Mouse (Mus musculus) Patski (cell line): ENCODE results near the gene 2700049A03Rik. TPM values are rescaled to one million over a fixed set of nuclear protein-coding genes. Genes with fewer than 3 reads are reported as not detected.

Source experiments
- ATAC-seq: fragments of 100-300 bp; one replicate; pipeline ENCODE4 v1.8.0; 2021
- CTCF ChIA-PET: fragments of 350-600 bp; sonication (Branson Sonifier 250); formaldehyde crosslinking; loops from one replicate; lab custom pipeline; 2022; ENCODE audit warnings: inconsistent platforms; lab: Charles Lee
- POLR2A ChIA-PET: fragments of 350-600 bp; sonication (Branson Sonifier 250); formaldehyde crosslinking; loops from one replicate; lab custom pipeline; 2022; ENCODE audit warnings: antibody characterized with exemption, inconsistent platforms; lab: Charles Lee
- DNase-seq: peaks from one replicate; pipeline ENCODE4 v3.0.0-alpha.2; 2011; ENCODE audit warnings: low read depth, low spot score
- H3K27me3 ChIP-seq: fragments of 371-371 bp; one replicate; pipeline ENCODE4 v1.5.1; 2021
- CTCF ChIP-seq: fragments of 100-300 bp; IDR thresholded peaks from one replicate; pipeline ENCODE4 v1.5.1; 2021
- in situ Hi-C: fragments of 300-500 bp; cut with MboI; formaldehyde crosslinking; loops from 3 replicates; pipeline ENCODE4 v1.11.1; 2018; ENCODE audit warnings: low pct_unique_long_range_greater_than_20kb, mixed read lengths
- polyA plus RNA-seq: library from polyadenylated mRNA; unstranded; gene quantifications from one replicate; pipeline ENCODE4 v1.2.3, GENCODE M21; 2021

2700049A03Rik gene
- polyA plus RNA-seq, 1 experiment from 2014 or later = 7.5 TPM

GRCm38 (mm10) chr12:71228925-71229649 lies 92.4 kb downstream of the 2700049A03Rik start:
- ATAC-seq = no peak
- in situ Hi-C loops = no loop called here
- H3K27me3 ChIP-seq = no peaks in the 10 kb centered on the region
- no peak for DNase-seq
- no peak for TF ChIP-seq CTCF
- POLR2A ChIA-PET = no interaction called here
- CTCF ChIA-PET = no interaction called here

DNA sequence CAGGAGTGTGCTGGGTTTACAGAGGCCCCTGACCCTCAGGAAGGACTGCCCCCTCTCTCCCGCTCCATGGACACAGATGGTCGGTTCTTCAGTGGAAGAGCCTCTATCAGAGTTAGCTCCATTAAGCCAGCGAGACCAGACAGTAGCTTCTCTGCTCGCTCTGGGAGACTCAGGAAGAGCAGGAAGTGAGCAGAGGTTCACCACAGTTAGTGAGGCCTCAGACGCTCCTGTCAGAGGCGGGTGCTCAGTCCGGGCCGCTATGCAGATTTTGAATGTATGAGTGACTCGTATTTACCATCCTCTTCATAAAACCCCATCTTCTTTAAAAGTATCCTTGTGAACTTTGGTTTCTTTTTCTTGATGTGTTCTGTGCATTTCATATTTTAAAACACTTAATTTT lies 94.9 kb downstream of the 2700049A03Rik start:
- CTCF ChIA-PET = interaction anchor here (1.2 kb wide), 1 partner anchor 31 kb away, joined by 3 read pairs; no protein-coding TSS in a partner anchor
- in situ Hi-C loops = no loop called here
- DNase-seq (no peak), ATAC-seq (no peak)
- POLR2A ChIA-PET = interaction anchor here (0.6 kb wide), 1 partner anchor 47 kb away, joined by 3 read pairs; no protein-coding TSS in a partner anchor
- no peaks in the 10 kb centered on the region for H3K27me3 ChIP-seq
- no peak for TF ChIP-seq CTCF

DNA sequence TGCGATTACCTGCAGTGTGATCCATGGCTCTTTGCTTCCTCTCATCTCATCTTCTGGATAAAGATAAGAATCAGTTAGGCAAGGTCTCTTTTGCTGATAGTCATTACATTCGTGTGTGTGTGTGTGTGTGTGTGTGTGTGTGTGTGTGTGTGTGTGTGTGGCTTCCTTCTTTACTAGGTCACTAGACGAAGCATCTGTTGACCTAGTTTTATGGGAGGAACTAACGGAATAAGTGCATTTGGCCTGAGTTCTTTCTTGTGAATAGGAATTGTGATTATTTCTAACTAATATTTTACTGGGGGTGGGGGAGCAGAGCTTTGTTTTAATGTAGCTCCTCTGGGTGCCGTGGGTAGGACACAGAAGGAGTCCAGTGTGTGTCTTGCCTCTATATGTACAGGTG lies 96.8 kb downstream of the 2700049A03Rik start:
- ChIA-PET POLR2A (interaction anchor here (1.3 kb wide), 1 partner anchor 15 kb away, joined by 4 read pairs; no protein-coding TSS in a partner anchor), CTCF (no interaction called here)
- in situ Hi-C loops = no loop called here
- DNase-seq = no peak
- H3K27me3 ChIP-seq = no peaks in the 10 kb centered on the region
- no peak for TF ChIP-seq CTCF
- ATAC-seq = no peak

- TF ChIP-seq CTCF = no peak
- in situ Hi-C loops = no loop called here
- no peaks in the 10 kb centered on the region for H3K27me3 ChIP-seq
- POLR2A ChIA-PET = no interaction called here
- CTCF ChIA-PET = no interaction called here
- DNase-seq (no peak), ATAC-seq (no peak)
These were observed 100.4 kb downstream of the 2700049A03Rik start for GRCm38 (mm10) chr12:71237074-71237473.

GRCm38 (mm10) chr12:71242791-71243190 lies 106.1 kb downstream of the 2700049A03Rik start:
- DNase-seq (no peak), ATAC-seq (no peak)
- POLR2A ChIA-PET = no interaction called here
- TF ChIP-seq CTCF = no peak
- CTCF ChIA-PET = no interaction called here
- no peaks in the 10 kb centered on the region for H3K27me3 ChIP-seq
- in situ Hi-C loops = no loop called here

DNA sequence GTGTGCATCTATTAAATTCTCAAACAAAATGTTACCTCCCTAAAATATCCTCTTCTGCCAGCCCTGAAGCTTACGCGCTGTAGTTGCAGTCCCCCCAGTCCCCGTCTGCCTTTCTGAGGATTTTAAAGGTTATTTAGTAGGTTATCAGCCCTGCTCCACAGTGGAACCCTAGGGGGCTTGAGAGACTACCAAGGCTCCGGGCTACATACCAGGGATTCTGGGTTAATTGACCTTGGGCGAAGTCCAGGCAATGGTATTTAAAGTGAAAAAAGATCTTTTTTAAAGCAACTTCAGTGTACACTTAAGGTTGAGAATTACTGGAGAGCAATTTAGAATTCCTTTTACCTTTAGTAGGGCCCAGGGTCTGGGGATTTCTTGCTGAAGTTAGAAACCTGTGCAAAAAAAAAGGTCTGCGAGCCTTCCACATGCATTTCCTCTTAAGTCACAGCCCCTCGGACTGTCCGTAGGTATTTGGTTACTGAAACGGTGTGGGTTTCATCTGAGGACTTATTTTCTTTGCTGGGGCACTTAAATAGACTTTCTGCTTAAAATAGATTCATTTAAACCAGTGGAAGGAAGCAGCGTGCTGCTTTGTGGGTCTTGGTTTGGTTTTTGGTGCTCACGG lies 108.2 kb downstream of the 2700049A03Rik start:
- ChIA-PET CTCF (no interaction called here), POLR2A (no interaction called here)
- no peak for TF ChIP-seq CTCF
- H3K27me3 ChIP-seq = no peaks in the 10 kb centered on the region
- no peak for ATAC-seq
- no peak for DNase-seq
- in situ Hi-C loops = no loop called here

GRCm38 (mm10) chr12:71247191-71247590 lies 110.5 kb downstream of the 2700049A03Rik start:
- TF ChIP-seq CTCF = no peak
- no peaks in the 10 kb centered on the region for H3K27me3 ChIP-seq
- CTCF ChIA-PET = no interaction called here
- ATAC-seq (no peak), DNase-seq (no peak)
- POLR2A ChIA-PET = no interaction called here
- in situ Hi-C loops = no loop called here

- no peaks in the 10 kb centered on the region for H3K27me3 ChIP-seq
- in situ Hi-C loops = no loop called here
- TF ChIP-seq CTCF = no peak
- DNase-seq = no peak
- no peak for ATAC-seq
- ChIA-PET POLR2A (no interaction called here), CTCF (no interaction called here)
These were observed 112.7 kb downstream of the 2700049A03Rik start for GRCm38 (mm10) chr12:71249348-71249747.

DNA sequence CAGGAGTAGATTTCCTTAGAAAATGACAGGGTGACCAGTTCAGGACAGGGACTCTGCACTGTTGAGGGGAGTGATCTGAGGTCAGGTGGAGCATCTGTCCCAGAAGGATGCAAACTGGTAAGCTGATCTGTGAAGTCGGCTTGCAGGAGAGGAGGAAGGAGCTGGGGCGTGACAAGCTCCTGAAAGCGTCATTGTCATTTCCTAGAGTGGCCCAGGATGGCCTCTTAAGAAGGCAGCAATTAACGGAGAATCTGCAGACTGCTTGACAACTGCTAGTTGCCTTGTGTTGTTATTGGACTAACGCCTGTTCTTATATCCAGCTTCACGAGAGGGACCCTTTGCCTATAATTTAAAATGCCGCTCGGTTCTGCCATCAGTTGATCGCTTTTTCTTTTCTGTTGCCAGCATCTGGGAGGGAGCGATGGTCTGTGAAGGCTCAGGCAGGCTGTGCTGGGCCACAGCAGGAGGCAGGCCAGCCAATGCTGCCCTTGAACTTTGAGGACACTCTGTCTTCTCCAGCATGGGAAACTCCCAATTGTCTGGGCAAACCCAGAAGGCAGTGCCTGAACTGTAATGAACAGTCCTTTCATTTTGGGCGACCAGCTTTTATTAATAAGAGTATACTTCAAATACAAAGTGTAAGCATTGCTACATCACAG lies 116.0 kb downstream of the 2700049A03Rik start:
- CTCF ChIA-PET = no interaction called here
- TF ChIP-seq CTCF = no peak
- no peak for ATAC-seq

DNA sequence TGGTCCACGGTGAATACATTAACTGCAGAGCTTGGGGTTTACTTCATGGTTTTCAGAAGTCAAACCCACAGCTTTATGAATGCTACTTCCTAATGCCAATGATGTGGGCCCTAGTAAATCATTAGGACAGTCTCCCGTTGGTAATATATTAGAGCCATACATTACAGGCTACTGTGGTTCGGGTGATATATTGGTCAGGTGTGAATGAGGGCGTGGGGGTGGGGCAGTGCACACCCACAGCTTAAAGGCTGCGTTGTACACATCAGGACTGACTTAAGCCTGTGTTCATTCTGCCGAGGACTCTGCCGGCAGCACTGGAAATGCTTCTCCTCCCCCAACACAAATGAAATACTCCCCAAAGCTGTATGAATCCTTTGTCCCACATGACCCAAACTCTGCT lies 118.1 kb downstream of the 2700049A03Rik start:
- TF ChIP-seq CTCF = no peak
- ATAC-seq = no peak
- ChIA-PET POLR2A (no interaction called here), CTCF (no interaction called here)
- DNase-seq = no peak
- H3K27me3 ChIP-seq = no peaks in the 10 kb centered on the region
- in situ Hi-C loops = no loop called here

More for the DNA sequence above, 116.0 kb downstream of the 2700049A03Rik start:
- in situ Hi-C loops = no loop called here
- POLR2A ChIA-PET = no interaction called here
- no peaks in the 10 kb centered on the region for H3K27me3 ChIP-seq
- no peak for DNase-seq
